Mouse (Mus musculus) kidney, embryonic 16.5 days (tissue): Measurements from ENCODE around the gene Eif2ak1. TPM values are rescaled to one million over a fixed set of nuclear protein-coding genes. Genes with fewer than 3 reads are reported as not detected.
A peak's percentile ranks its signal among the peaks of the same experiment; 100 is the strongest.

Source experiments
- ATAC-seq: fragments of 200-750 bp; cut with Nextera tagmentation; 2 replicates; pipeline ENCODE4 v1.8.0; 2017; ENCODE audit warnings: moderate TSS enrichment; ENCODE audit not compliant: low FRiP score, low TSS enrichment
- H3K27ac ChIP-seq: fragments of 300-500 bp; sonication (generic); 2 replicates; pipeline ENCODE4 v1.5.1; 2014; ENCODE audit warnings: low read length
- H3K27me3 ChIP-seq: fragments of 300-500 bp; sonication (generic); 2 replicates; pipeline ENCODE4 v1.6.1; 2014; ENCODE audit warnings: low read length, control low read depth, mixed read lengths; ENCODE audit not compliant: insufficient read depth
- H3K36me3 ChIP-seq: fragments of 300-500 bp; sonication (generic); 2 replicates; pipeline ENCODE4 v1.6.1; 2014; ENCODE audit warnings: low read length, control low read depth, mixed read lengths; ENCODE audit not compliant: insufficient read depth
- H3K4me1 ChIP-seq: fragments of 300-500 bp; sonication (generic); 2 replicates; pipeline ENCODE4 v1.6.1; 2014; ENCODE audit warnings: low read length, control low read depth, mixed read lengths; ENCODE audit not compliant: insufficient read depth
- H3K4me2 ChIP-seq: fragments of 300-500 bp; sonication (generic); replicated peaks from 2 replicates; pipeline ENCODE4 v1.6.1; 2014; ENCODE audit warnings: low read depth, low read length
- H3K4me3 ChIP-seq: fragments of 300-500 bp; sonication (generic); 2 replicates; pipeline ENCODE4 v1.5.1; 2014; ENCODE audit warnings: mild to moderate bottlenecking, low read length
- H3K9ac ChIP-seq: fragments of 300-500 bp; sonication (generic); replicated peaks from 2 replicates; pipeline ENCODE4 v1.6.1; 2014; ENCODE audit warnings: low read length
- H3K9me3 ChIP-seq: fragments of 300-500 bp; sonication (generic); 2 replicates; pipeline ENCODE4 v1.6.1; 2016; ENCODE audit warnings: low read length, control low read depth
- WGBS: fragments of 180-500 bp; shearing (Covaris S2); extraction: QIAGEN DNeasy Blood & Tissue Kit; methylation state at CpG from one replicate; pipeline ENCODE4 v1.1.7; 2014; 5-methylcytosine and 5-hydroxymethylcytosine counted together
- polyA plus RNA-seq: library from polyadenylated mRNA; unstranded; fragments of >200 nt; fragmentation: Nextera tagmentation; extraction: Ambion mirVana; gene quantifications from 2 replicates; pipeline ENCODE4 v1.2.1, GENCODE M21; 2015

The Eif2ak1 gene
- polyA plus RNA-seq, 1 experiment from 2014 or later: 41.5 TPM

DNA sequence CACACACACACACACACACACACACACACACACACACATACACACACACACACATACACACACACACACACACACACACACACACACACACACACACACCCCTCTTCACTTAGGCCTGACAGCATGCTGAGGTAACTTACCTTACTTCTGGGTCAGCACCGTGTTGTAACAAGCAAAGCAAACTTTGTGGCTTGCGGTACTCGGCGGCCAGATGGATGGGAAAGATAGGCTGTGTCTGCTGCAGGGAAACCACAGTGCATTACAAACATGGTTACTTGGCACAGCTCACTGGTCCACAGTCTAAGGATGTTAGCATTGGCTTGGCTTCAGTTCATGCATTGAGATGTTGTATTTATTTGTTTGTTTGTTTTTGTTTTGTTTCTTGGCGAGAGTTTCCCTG lies 75.8 kb downstream of the Eif2ak1 start:
- Histone ChIP-seq H3K27me3 (no peaks in the 10 kb centered on the region), H3K36me3 (peaks cover 36% of the 10 kb centered on the region), H3K9ac (no peak overlapping the region), H3K9me3 (no peaks in the 10 kb centered on the region), H3K4me2 (no peak overlapping the region), H3K4me3 (no peak overlapping the region), H3K4me1 (no peaks in the 10 kb centered on the region), H3K27ac (no peak overlapping the region)
- ATAC-seq: no peak
- 64% methylated on average over 5 of the region's 5 CpGs for WGBS

- no peak within 1 kb of the TSS for H3K27ac ChIP-seq
- peaks cover 50% of the 10 kb centered on the region for H3K36me3 ChIP-seq
- 91% methylated on average over 14 of the region's 14 CpGs for WGBS
- H3K4me3 ChIP-seq: no peak within 1 kb of the TSS
- H3K27me3 ChIP-seq: no peaks in the 10 kb centered on the region
- H3K4me2 ChIP-seq: no peak within 1 kb of the TSS
- H3K4me1 ChIP-seq: no peaks in the 10 kb centered on the region
- H3K9me3 ChIP-seq: no peaks in the 10 kb centered on the region
- ATAC-seq: no peak
- no peak within 1 kb of the TSS for H3K9ac ChIP-seq
These were observed 80.2 kb downstream of the Eif2ak1 start, which contains the start of gene Ankrd61 for GRCm38 (mm10) chr5:143897635-143898330. Ankrd61 (minus strand) TSS chr5:143897685.

GRCm38 (mm10) chr5:143902111-143902510 lies 84.5 kb downstream of the Eif2ak1 start:
- ATAC-seq: no peak
- H3K4me3 ChIP-seq: no peak overlapping the region
- no peak overlapping the region for H3K4me2 ChIP-seq
- H3K9me3 ChIP-seq: no peaks in the 10 kb centered on the region
- WGBS: 60% methylated on average over 3 of the region's 3 CpGs
- no peaks in the 10 kb centered on the region for H3K4me1 ChIP-seq
- no peaks in the 10 kb centered on the region for H3K27me3 ChIP-seq
- no peak overlapping the region for H3K27ac ChIP-seq
- H3K9ac ChIP-seq: no peak overlapping the region
- peaks cover 69% of the 10 kb centered on the region for H3K36me3 ChIP-seq

DNA sequence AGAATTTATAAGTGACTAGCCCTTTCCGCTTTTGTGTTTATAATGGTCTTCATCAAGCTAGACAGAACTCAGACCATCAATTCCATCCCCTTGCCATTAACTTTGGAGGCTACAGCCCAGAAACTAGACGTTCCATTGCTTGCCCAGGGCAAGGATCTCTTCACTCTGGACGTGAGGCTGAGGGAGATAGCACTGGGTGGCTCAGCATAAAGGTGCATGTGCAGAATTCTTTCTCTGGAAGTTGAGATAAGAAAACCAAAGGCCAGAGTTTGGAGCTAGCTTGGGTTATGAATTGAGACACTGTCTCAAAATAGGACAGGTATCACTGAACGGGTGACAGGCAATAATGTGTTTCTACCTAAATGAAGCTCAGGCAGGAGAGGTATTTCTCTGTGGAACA lies 86.2 kb downstream of the Eif2ak1 start:
- H3K4me2 ChIP-seq: no peak overlapping the region
- peaks cover 17% of the 10 kb centered on the region for H3K4me1 ChIP-seq
- H3K4me3 ChIP-seq: no peak overlapping the region
- H3K27me3 ChIP-seq: no peaks in the 10 kb centered on the region
- H3K27ac ChIP-seq: no peak overlapping the region
- 90% methylated on average over 4 of the region's 4 CpGs for WGBS
- no peak for ATAC-seq
- H3K9me3 ChIP-seq: no peaks in the 10 kb centered on the region
- peaks cover 53% of the 10 kb centered on the region for H3K36me3 ChIP-seq
- H3K9ac ChIP-seq: no peak overlapping the region

- Histone ChIP-seq H3K27me3 (no peaks in the 10 kb centered on the region), H3K27ac (no peak overlapping the region), H3K9me3 (no peaks in the 10 kb centered on the region), H3K4me3 (no peak overlapping the region), H3K9ac (no peak overlapping the region), H3K4me2 (no peak overlapping the region), H3K36me3 (peaks cover 42% of the 10 kb centered on the region), H3K4me1 (peaks cover 28% of the 10 kb centered on the region)
- ATAC-seq: no peak
- 76% methylated on average over 8 of the region's 8 CpGs for WGBS
These were observed 88.8 kb downstream of the Eif2ak1 start for GRCm38 (mm10) chr5:143906429-143906828.

GRCm38 (mm10) chr5:143908926-143909325 lies 91.3 kb downstream of the Eif2ak1 start:
- Histone ChIP-seq H3K4me1 (peaks cover 28% of the 10 kb centered on the region), H3K4me2 (peak overlapping the region; percentile 87), H3K36me3 (peaks cover 23% of the 10 kb centered on the region), H3K27ac (peak overlapping the region; percentile 91), H3K27me3 (no peaks in the 10 kb centered on the region), H3K9me3 (no peaks in the 10 kb centered on the region), H3K9ac (peak overlapping the region; percentile 77), H3K4me3 (peak overlapping the region; percentile 78)
- ATAC-seq: no peak
- 1% methylated on average over 9 of the region's 9 CpGs for WGBS

GRCm38 (mm10) chr5:143909417-143910400 lies 92.1 kb downstream of the Eif2ak1 start, which contains the start of the genes Aimp2 and Pms2:
Aimp2 (minus strand) TSS chr5:143909847.
Pms2 (plus strand) TSS chr5:143909964.
- ATAC-seq: peak; percentile 99
- H3K27ac ChIP-seq: peak within 1 kb of the TSS; percentile 91
- H3K27me3 ChIP-seq: no peaks in the 10 kb centered on the region
- H3K9ac ChIP-seq: peak within 1 kb of the TSS; percentile 77
- no peaks in the 10 kb centered on the region for H3K9me3 ChIP-seq
- peaks cover 28% of the 10 kb centered on the region for H3K4me1 ChIP-seq
- under 1% methylated on average over 70 of the region's 70 CpGs for WGBS
- H3K36me3 ChIP-seq: peaks cover 20% of the 10 kb centered on the region
- H3K4me2 ChIP-seq: peak within 1 kb of the TSS; percentile 87
- H3K4me3 ChIP-seq: peak within 1 kb of the TSS; percentile 78

GRCm38 (mm10) chr5:143916221-143916620 lies 98.6 kb downstream of the Eif2ak1 start:
- H3K4me3 ChIP-seq: no peak overlapping the region
- H3K27me3 ChIP-seq: no peaks in the 10 kb centered on the region
- no peak for ATAC-seq
- H3K27ac ChIP-seq: no peak overlapping the region
- no peak overlapping the region for H3K9ac ChIP-seq
- H3K4me1 ChIP-seq: peaks cover under 1% of the 10 kb centered on the region
- peaks cover 40% of the 10 kb centered on the region for H3K36me3 ChIP-seq
- no peak overlapping the region for H3K4me2 ChIP-seq
- WGBS: 93% methylated on average over 9 of the region's 9 CpGs
- H3K9me3 ChIP-seq: no peaks in the 10 kb centered on the region

DNA sequence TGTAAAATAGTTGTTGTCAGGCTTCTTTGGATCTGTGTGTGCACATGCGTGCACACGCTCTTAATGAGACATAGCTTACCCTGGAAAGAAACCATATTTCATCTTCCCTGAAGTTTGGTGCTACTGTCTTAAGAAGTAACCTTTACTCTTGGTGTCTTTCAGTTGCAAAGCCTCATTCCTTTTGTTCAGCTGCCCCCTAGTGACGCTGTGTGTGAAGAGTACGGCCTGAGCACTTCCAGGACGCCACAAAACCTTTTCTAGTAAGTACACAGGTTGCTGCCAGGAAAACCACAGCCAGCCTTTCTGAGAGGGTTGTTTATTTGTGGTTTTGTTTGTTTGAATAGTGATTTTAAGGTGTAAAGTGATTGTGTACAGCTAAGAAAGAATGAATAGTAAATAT lies 99.8 kb downstream of the Eif2ak1 start:
- no peaks in the 10 kb centered on the region for H3K4me1 ChIP-seq
- H3K27me3 ChIP-seq: no peaks in the 10 kb centered on the region
- ATAC-seq: no peak
- H3K9ac ChIP-seq: no peak overlapping the region
- H3K36me3 ChIP-seq: peaks cover 48% of the 10 kb centered on the region
- H3K4me2 ChIP-seq: no peak overlapping the region
- 45% methylated on average over 5 of the region's 5 CpGs for WGBS
- H3K4me3 ChIP-seq: no peak overlapping the region
- H3K9me3 ChIP-seq: no peaks in the 10 kb centered on the region
- H3K27ac ChIP-seq: no peak overlapping the region
